Mouse (Mus musculus) erythroblast, embryonic 14.5 days (primary cell): ENCODE measurements around the gene Galnt3.

ENCODE experiments used
- GATA1 ChIP-seq: IDR thresholded peaks from 2 replicates; pipeline ENCODE4 v1.6.1; 2012; ENCODE audit warnings: low read length, inconsistent platforms, mixed read lengths
- TAL1 ChIP-seq: IDR thresholded peaks from 3 replicates; pipeline ENCODE4 v1.6.1; 2012; ENCODE audit warnings: low read length, inconsistent platforms, mixed read lengths

DNA sequence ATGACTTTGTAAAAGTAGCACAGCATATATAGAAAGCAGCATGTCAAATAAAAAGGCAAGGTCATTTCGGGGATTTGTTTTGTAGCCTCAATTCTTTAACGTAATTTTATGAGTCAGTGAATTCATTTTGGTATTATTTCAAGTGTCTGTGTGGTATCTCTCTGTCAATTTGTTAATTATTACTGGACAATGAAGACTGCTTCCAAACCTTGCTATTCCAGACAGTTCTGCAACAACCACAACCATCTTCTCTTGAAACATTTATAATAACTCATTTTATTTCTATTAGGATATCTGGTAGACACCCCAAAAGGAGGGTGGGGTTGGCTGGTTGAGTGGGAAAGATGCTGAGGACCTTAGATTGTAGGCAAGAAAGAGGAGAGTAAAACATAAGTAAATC is 4.1 kb upstream of the Galnt3 start:
- TF ChIP-seq TAL1 (no peak), GATA1 (no peak)
